Mouse (Mus musculus) Patski (cell line): Measurements from ENCODE around the gene Tmem163. TPM values are rescaled to one million over a fixed set of nuclear protein-coding genes. Genes with fewer than 3 reads are reported as not detected.

Experiments
- ATAC-seq: fragments of 100-300 bp; one replicate; pipeline ENCODE4 v1.8.0; 2021
- CTCF ChIA-PET: fragments of 350-600 bp; sonication (Branson Sonifier 250); formaldehyde crosslinking; loops from one replicate; lab custom pipeline; 2022; ENCODE audit warnings: inconsistent platforms; lab: Charles Lee
- POLR2A ChIA-PET: fragments of 350-600 bp; sonication (Branson Sonifier 250); formaldehyde crosslinking; loops from one replicate; lab custom pipeline; 2022; ENCODE audit warnings: antibody characterized with exemption, inconsistent platforms; lab: Charles Lee
- DNase-seq: peaks from one replicate; pipeline ENCODE4 v3.0.0-alpha.2; 2011; ENCODE audit warnings: low read depth, low spot score
- H3K27me3 ChIP-seq: fragments of 371-371 bp; one replicate; pipeline ENCODE4 v1.5.1; 2021
- CTCF ChIP-seq: fragments of 100-300 bp; IDR thresholded peaks from one replicate; pipeline ENCODE4 v1.5.1; 2021
- in situ Hi-C: fragments of 300-500 bp; cut with MboI; formaldehyde crosslinking; loops from 3 replicates; pipeline ENCODE4 v1.11.1; 2018; ENCODE audit warnings: low pct_unique_long_range_greater_than_20kb, mixed read lengths
- polyA plus RNA-seq: library from polyadenylated mRNA; unstranded; gene quantifications from one replicate; pipeline ENCODE4 v1.2.3, GENCODE M21; 2021

Tmem163 gene
- polyA plus RNA-seq = not detected

- POLR2A ChIA-PET = no interaction called here
- no peak for DNase-seq
- CTCF ChIA-PET = interaction anchor here (0.6 to 1.0 kb wide), 2 partner anchors 16 to 180 kb away, joined by 3 to 4 read pairs; no protein-coding TSS in a partner anchor
- in situ Hi-C loops = loop anchor here (5.0 kb wide), 1 partner anchor 182 kb away; no protein-coding TSS in a partner anchor
- peaks cover 55% of the 10 kb centered on the region for H3K27me3 ChIP-seq
- ATAC-seq = no peak
- TF ChIP-seq CTCF = peak; percentile 76
These were observed at the start of gene Tmem163 for GRCm38 (mm10) chr1:127679498-127680133. TSS of gene Tmem163 (minus strand) at chr1:127679548.

DNA sequence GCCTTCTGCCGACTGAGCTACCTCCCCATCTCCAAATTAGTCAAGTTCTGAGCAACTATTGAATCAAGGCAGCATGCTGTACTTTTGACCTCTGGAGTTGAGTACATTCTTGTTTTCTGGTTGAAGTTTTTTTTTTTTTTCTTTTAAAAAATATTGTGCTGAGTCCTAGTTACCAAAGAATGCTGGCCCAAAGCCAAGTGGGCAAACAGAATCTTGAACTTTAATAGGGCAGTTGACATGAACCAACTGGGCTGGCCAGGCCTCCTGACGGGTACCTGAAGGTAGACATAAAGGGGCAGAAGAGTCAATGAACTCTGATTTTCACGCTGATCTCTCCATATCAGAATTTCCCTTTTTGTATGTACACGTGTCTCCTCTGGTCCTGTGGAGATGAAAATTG is 49.7 kb upstream of the Tmem163 start, which contains the start of gene Acmsd:
Gene Acmsd (plus strand): TSS at position 318 of the 400 bp plus-strand sequence.
- TF ChIP-seq CTCF = no peak
- ATAC-seq (no peak), DNase-seq (no peak)
- in situ Hi-C loops = no loop called here
- ChIA-PET CTCF (interaction anchor here (1.1 kb wide), 1 partner anchor 11 kb away, joined by 3 read pairs; no protein-coding TSS in a partner anchor), POLR2A (no interaction called here)
- H3K27me3 ChIP-seq = peaks cover 3% of the 10 kb centered on the region

DNA sequence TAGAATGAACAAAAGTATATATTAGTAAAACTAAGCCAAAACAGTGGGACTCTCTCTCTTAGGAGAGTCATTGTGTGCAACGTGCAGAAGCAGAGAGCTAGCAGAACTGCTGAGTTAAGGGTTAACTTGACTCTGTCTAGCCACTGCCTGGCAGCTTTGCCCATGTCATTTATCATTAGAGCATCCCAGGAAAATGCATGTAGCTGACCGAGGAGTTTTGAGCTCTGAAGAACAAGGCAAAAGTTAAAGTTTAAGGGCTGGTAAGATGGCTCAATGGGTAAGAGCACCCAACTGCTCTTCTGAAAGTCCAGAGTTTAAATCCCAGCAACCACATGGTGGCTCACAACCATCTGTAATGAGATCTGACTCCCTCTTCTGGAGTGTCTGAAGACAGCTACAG is 44.2 kb upstream of the Tmem163 start:
- DNase-seq (no peak), ATAC-seq (no peak)
- CTCF ChIA-PET = no interaction called here
- POLR2A ChIA-PET = no interaction called here
- no peaks in the 10 kb centered on the region for H3K27me3 ChIP-seq
- in situ Hi-C loops = no loop called here
- peak; percentile 10 for TF ChIP-seq CTCF

DNA sequence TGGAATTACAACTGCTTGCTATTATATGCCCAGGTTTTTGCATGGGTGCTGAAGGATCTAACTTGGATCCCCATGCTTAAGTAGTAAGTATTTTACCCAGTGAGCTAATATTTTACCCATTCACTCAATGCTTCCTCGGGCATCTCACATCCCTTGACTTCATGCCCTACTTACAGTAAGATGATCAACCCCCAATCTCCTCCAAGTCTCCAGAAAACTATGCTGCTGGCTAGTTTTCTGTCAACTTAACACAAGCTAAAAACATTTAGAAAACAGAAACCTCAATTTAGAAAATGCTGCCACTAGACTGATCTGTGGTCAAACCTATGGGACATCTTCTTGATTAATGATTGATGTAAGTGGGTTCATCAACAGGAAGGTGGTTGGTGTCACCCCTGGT is 38.9 kb upstream of the Tmem163 start:
- in situ Hi-C loops = no loop called here
- DNase-seq (no peak), ATAC-seq (no peak)
- H3K27me3 ChIP-seq = no peaks in the 10 kb centered on the region
- CTCF ChIA-PET = no interaction called here
- POLR2A ChIA-PET = no interaction called here
- TF ChIP-seq CTCF = no peak

- H3K27me3 ChIP-seq = no peaks in the 10 kb centered on the region
- CTCF ChIA-PET = no interaction called here
- in situ Hi-C loops = no loop called here
- no peak for ATAC-seq
- POLR2A ChIA-PET = no interaction called here
- no peak for TF ChIP-seq CTCF
- DNase-seq = no peak
These were observed 37.1 kb upstream of the Tmem163 start for GRCm38 (mm10) chr1:127716441-127716840.

GRCm38 (mm10) chr1:127706269-127706668 is 26.9 kb upstream of the Tmem163 start:
- no peak for ATAC-seq
- POLR2A ChIA-PET = no interaction called here
- no peaks in the 10 kb centered on the region for H3K27me3 ChIP-seq
- in situ Hi-C loops = no loop called here
- no peak for DNase-seq
- no peak for TF ChIP-seq CTCF
- CTCF ChIA-PET = interaction anchor here (0.8 kb wide), 1 partner anchor 159 kb away, joined by 3 read pairs; no protein-coding TSS in a partner anchor

- H3K27me3 ChIP-seq = no peaks in the 10 kb centered on the region
- in situ Hi-C loops = no loop called here
- TF ChIP-seq CTCF = peak; percentile 49
- POLR2A ChIA-PET = no interaction called here
- no peak for DNase-seq
- CTCF ChIA-PET = interaction anchor here (0.7 kb wide), 1 partner anchor 64 kb away, joined by 4 read pairs; no protein-coding TSS in a partner anchor
- ATAC-seq = no peak
These were observed 22.8 kb upstream of the Tmem163 start for GRCm38 (mm10) chr1:127702187-127702586.

GRCm38 (mm10) chr1:127696533-127696932 is 17.2 kb upstream of the Tmem163 start:
- ATAC-seq (peak; percentile 60), DNase-seq (no peak)
- ChIA-PET CTCF (interaction anchor here (1.1 to 1.3 kb wide), 2 partner anchors 14 to 17 kb away, joined by 3 to 4 read pairs; partner anchors contain the start of gene Tmem163), POLR2A (no interaction called here)
- TF ChIP-seq CTCF = peak; percentile 58
- in situ Hi-C loops = loop anchor here (10.0 kb wide), 1 partner anchor 58 kb away; no protein-coding TSS in a partner anchor
- H3K27me3 ChIP-seq = no peaks in the 10 kb centered on the region

- POLR2A ChIA-PET = no interaction called here
- ATAC-seq = peak; percentile 37
- DNase-seq = no peak
- CTCF ChIA-PET = no interaction called here
- TF ChIP-seq CTCF = no peak
- in situ Hi-C loops = loop anchor here (5.0 kb wide), 1 partner anchor 181 kb away; no protein-coding TSS in a partner anchor
- H3K27me3 ChIP-seq = peaks cover 55% of the 10 kb centered on the region
These were observed 1.4 kb downstream of the Tmem163 start for GRCm38 (mm10) chr1:127677661-127678580.

- TF ChIP-seq CTCF = no peak
These were observed 2.2 kb downstream of the Tmem163 start for GRCm38 (mm10) chr1:127677131-127677631.

More at GRCm38 (mm10) chr1:127677131-127677631, 2.2 kb downstream of the Tmem163 start:
- DNase-seq = no peak
- POLR2A ChIA-PET = no interaction called here
- ATAC-seq = no peak
- in situ Hi-C loops = loop anchor here (5.0 kb wide), 1 partner anchor 180 kb away; no protein-coding TSS in a partner anchor
- peaks cover 60% of the 10 kb centered on the region for H3K27me3 ChIP-seq
- CTCF ChIA-PET = no interaction called here
